Mouse (Mus musculus) embryonic facial prominence, embryonic 14.5 days (tissue): ENCODE measurements around the gene Hp1bp3. TPM values are rescaled to one million over a fixed set of nuclear protein-coding genes. Genes with fewer than 3 reads are reported as not detected.

Experiments used
- polyA plus RNA-seq: library from polyadenylated mRNA; unstranded; fragments of >200 nt; fragmentation: Nextera tagmentation; extraction: Ambion mirVana; gene quantifications from 2 replicates; pipeline ENCODE4 v1.2.1, GENCODE M21; 2014

Gene Hp1bp3
- polyA plus RNA-seq, 1 experiment from 2014 or later: 145 TPM

Other genes starting within 250 kb of the Hp1bp3 start
- 33.9 and 35.4 TPM in 2 replicates for gene Eif4g3, start 223.3 kb upstream of the Hp1bp3 start, polyA plus RNA-seq
- 0.35 and 0.85 TPM in 2 replicates for gene Sh2d5, start 34.1 kb downstream of the Hp1bp3 start, polyA plus RNA-seq
- gene Kif17, start 34.1 kb downstream of the Hp1bp3 start, polyA plus RNA-seq: 0.71 and 1.6 TPM in 2 replicates
- 332 and 343 TPM in 2 replicates for gene Ddost, start 88.4 kb downstream of the Hp1bp3 start, polyA plus RNA-seq
- 30.5 and 32.6 TPM in 2 replicates for gene Pink1, start 110.0 kb downstream of the Hp1bp3 start, polyA plus RNA-seq
- 6.3 and 10.1 TPM in 2 replicates for gene Cda, start 151.7 kb downstream of the Hp1bp3 start, polyA plus RNA-seq
- 0.24 and 0.29 TPM in 2 replicates for gene Fam43b, start 180.2 kb downstream of the Hp1bp3 start, polyA plus RNA-seq
- 19.5 and 22.0 TPM in 2 replicates for gene Mul1, start 218.4 kb downstream of the Hp1bp3 start, polyA plus RNA-seq
- gene Camk2n1, start 238.0 kb downstream of the Hp1bp3 start, polyA plus RNA-seq: 2.4 and 2.5 TPM in 2 replicates